Mouse (Mus musculus) heart, adult 11 months (tissue): ENCODE measurements around the gene Prrc2a.

ENCODE experiments used
- DNase-seq: peaks from one replicate; pipeline ENCODE4 v3.0.0; 2022

Gene Prrc2a

DNA sequence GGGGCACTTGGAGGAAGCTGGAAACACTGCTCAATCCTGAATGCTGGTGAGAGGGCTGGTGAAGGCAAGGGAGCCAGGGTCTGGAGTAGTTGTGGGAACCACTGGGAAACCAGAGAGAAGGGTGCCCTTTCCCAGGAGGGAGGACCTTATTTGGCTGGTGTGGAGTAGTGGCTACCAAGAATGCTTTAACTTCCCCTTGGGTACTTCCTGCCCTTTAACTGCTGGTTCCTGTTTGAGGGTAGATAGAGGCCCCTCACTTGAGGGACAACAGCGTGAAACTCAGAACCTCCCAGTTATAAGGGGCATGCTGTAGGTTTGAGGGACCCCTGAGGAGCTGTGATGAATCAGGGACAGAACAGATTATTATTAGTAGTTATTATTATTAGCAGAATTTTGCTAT lies 24.5 kb upstream of the Prrc2a start:
- peak; percentile 94 for DNase-seq

DNA sequence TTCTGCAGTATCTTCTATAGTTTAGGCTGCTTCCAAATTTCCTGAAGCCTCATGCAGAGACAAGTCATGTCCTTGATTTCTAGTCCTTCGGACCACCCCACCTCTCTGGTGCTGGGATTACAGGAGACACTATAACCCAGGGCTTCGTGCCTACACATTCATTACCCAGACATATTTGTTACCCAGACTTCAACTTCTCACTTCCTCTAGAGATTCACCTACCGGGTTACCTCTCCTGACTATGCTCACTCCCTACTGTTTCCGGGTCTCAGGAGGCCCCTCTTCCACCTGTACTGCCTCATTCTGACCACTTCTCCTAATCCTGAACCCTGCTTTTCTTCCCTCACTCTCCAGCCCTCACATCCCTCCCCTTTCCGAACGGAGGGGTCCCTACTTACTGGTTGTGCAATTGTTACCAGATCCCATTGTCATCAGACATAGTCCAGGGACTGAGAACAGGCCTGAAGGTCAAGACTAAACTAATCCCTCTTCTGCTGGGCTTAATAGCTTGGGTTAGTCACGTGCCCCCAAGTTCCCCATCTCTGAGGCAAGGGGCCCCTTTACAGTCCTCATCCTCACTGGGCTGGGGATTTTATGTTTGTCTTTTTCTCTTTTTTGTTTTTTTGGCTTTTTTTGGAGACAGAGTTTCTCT lies 23.4 kb upstream of the Prrc2a start, which contains the start of gene Lst1:
Lst1 (minus strand) TSS at position 481 of the 652 bp plus-strand sequence.
- DNase-seq = peak; percentile 93

DNA sequence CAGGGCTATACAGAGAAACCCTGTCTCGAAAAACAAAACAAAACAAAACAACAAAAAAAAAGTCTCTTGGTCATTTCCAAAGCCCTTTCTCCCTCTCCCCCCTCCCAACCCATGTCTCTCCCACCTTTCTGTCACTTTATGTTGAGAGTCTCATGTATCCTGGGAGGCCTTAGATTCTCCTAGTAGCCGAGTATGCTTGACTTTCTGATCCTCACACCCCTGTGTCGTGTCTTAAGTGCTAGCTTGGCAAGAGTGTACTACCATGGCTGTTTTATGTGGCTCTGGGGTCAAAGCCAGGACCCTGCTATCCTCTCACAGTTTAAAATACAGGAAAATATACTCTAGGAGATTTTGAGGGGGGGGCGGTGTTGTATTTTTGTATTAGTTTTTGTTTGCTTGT lies 22.6 kb upstream of the Prrc2a start:
- DNase-seq = no peak

DNA sequence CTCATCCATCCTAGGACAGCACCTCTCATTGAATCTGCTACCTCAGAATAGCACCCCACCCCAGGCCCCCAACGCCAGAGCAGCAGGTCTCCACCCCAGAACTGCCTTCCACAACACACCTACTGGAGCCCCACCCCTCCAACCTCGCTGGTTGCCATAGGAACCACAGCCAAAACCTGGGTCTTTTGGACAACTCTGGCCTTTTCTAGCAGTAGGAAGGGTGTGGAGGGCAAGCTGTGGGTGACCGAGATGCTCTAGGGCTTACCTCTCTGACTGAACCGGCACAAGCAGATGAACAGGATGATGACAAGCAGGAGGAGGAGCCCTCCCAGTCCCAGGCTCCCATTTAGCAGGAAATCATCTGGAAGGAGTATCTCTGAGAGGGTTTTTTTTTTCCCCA lies 22.0 kb upstream of the Prrc2a start:
- peak; percentile 96 for DNase-seq

DNA sequence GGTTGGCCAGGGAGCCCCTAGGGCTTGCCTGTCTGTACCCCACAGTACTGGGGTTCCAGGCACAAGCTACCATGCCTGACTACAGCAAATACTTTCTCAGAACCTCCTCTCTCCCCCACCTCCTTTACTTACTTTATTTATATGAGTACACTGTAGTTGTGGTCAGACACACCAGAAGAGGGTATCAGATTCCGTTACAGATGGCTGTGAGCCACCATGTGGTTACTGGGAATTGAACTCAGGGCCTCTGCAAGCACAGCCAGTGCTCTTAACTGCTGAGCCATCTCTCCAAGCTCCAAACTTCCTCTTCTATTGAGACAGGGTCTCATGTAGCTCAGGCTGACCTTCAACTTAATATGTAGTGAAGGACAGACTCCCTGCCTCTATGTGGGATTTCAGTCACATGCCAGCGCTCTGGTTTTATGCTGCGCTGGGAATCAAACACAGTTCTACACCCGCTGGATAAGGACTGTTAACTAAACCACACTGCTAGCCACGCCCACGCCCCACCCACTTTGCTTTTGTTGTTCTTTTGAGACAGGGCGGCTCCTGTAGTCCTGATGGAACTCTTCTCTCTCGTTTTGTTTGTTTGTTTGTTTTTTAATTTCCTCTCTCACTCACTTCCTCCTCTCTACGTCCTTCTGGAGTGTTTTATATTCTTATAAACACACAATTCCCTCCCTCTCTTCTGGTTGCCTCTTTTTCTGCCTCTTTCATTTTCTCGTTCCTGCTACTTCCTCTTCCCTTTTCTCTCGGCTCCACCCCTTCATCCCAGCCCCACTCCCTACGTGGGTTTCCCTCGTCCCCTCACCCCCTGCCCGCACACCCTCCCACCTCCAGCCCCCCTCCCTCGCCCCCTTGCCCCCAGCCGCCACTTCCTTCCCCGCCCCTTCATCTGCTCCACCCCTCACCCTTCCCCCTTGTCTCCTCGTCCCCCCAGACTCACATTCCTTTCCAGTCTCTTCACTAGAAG lies 21.2 kb upstream of the Prrc2a start:
- peak; percentile 98 for DNase-seq

DNA sequence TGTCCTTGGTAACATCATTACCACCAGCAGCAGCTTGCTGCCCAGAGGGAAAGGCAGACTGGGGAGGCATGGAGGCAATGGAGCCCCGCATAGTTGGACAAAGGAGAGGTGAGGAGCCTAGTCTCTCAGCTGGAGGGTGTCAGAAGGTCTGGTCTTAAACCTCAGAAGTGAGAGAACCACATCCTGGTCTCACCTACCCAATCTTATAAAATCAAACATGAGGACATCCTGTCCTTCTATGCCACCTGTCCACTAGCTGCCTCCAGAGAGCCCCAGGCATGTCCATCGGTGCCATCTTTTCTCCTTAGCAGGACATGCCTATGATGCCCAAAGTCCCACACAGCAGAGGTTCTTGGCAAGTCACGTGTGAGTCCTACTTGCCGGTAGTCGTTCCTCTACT lies 15.4 kb upstream of the Prrc2a start:
- DNase-seq = no peak

DNA sequence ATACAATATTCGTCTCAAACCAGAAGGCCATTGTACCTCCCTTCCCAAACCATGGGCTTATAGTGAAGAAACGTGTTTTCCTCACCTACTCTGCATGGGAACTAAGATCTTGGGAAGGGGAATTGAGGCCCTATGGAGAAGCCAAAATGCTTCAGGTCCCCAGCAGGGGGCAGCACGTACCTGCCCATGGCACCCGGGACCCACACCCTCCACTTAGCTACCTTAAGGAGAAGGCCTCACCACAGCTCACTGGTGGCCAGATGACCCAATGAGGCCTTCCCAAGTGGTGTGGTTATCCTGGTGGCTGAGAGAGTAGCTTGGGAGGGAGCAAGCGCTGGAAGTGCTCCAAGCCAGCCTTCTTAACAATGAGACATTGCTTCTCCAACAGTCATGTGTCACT lies 13.8 kb upstream of the Prrc2a start:
- peak; percentile 98 for DNase-seq

DNA sequence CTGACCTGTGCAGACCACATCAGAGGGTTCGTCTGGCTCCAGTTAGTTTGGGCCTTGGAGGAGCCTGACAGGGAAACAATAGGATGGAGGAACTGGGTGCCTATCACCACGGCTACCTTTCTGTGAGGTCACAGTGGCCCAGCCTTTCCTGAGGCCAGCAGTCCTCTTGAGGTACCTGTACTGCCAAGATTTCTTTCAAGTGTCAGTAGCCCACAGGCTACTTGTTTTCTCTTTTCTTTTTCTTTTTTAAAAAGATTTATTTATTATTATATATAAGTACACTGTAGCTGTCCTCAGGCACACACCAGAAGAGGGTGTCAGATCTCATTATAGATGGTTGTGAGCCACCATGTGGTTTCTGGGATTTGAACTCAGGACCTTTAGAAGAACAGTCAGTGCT lies 11.3 kb upstream of the Prrc2a start, which contains the start of gene Aif1:
Aif1 (minus strand) TSS at position 101 of the 400 bp plus-strand sequence.
- no peak for DNase-seq

DNA sequence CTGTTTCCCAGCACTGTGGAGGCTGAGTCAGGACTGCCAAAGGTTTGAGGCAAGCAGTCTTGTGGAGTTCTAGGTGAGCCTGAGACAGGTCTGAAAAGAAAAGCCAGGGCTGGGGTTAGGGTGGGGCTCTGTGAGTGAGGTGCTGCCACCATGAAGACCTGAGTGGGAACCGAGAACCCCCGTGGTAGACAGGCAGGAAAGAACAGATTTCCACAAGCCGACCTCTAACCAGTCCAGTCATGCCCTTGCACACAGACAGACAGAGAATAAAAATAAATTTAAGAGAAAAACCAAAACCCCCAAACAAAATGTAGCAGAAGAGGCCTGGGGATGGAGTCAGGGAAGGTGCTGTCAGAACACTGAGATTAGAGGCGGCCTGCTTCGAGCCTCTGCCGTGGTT lies 10.7 kb upstream of the Prrc2a start:
- no peak for DNase-seq

DNA sequence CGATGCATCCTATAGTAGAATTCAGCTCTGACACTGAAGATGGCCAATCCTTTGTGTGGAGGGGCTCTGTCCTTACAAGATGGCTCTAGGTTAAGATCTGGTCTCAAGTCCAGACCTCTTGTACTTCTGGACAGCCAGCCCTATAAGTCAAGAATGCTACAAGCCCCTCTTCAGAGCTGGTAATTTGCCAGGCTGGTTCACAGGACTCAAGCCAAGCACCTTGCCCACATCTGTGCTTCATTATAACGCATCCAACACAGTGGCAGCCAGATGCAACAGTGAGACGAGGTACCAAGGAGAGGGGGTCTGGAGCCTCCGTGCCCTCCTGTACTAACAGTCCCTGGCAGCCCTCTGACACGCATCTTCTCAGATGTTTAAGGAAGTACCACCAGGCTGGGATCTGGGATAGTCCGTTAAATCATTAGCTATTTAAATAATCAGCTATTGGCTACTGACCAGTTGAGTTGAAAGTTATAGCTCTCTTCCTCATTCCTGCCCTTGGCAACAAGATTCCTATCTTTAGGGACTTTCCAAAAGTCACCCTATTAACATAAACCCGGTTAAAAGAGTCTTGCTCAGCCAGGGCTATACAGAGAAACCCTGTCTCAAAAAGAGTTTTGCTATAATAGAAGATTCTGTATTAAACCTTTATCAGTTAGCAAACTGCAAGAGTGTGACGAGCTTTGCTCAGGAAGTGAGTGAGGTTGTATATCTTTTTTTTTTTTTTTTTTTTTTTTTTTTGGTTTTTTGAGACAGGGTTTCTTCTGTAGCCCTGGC lies 9.7 kb upstream of the Prrc2a start:
- no peak for DNase-seq

DNA sequence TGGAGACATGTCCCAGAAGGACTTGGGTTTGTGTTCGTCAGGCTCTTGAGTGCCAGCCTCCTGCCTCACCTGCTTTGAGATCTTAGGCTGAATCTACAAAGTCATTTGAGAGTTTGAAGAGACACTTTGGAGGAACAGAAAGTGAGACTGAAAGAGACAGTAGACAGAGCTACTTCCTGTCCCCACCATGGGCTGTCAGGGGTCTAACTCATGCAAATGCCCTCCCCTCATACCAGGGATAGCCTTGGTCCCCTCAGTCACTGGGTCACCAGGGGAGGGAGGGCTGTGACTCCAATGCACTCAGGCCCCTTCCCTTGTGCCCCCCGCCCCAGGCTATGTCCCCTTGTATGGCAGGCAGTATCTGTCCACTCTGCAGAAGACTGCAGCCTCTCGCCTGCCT lies 8.6 kb upstream of the Prrc2a start:
- DNase-seq = peak; percentile 93

DNA sequence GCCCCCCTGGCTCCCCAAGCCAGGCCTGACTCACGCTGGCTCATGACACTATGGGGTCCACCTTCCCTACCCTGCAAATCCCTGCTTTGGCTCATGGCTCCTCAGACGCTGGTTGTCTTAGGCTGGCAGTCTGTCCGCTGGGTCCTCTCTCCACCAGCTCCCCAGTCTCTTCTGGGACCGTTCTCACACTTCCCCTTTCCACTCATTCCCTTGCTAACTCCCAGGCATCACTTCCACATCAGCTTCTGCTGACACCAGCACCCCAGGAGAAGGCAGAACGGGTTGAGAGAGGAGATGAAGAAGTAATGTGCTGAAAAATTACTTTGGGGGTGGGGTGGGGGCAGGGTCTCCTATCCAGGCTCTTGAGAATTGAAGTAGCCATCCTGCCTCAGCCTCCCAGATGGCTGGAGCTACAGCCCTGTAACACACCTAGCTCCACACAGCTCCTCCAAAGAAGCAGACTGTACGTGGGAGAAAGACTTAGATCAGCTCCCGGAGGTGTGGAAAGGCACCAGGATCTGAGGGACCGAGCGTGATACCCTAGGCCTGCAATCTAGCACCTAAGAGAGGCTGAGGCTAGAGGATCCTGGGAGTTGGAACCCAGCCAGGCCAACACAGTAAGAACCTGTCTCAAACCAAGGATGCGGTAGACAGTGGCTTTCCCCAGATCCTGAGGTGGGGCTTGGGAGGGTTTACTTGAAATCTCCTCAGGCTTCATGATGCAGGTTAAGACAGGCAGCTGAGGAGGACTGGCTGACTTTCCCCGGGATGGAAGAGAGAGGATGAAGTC lies 7.9 kb upstream of the Prrc2a start:
- peak; percentile 96 for DNase-seq

DNA sequence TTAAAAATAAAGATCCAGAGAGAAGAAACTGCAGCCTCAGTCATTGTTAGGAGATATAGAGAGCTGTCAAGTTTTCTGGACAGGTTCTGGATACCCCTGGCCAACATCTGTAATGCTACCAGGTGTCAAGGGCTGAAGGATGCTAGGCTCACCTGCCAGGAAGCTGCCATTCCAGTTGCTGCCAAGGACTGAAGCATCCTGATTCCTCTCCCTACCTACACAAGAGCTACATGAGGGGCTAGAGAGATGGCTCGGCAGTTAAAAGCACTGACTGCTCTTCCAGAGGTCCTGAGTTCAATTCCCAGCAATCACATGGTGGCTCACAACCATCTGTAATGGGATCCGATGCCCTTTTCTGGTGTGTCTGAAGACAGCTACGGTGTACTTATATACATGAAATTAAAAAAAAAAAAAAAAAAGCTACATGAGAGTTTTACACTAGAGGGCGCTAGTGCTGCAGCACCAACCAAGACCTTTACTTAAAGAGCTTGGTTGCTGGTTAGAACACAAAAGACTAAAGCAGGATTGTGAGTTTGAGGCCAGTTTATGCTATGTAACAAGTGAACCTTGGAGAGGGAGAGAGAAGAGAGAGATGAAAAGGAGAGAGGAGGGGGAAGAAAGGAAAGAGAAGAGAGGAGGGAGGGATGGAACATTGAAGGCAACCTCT lies 4.0 kb upstream of the Prrc2a start:
- peak; percentile 92 for DNase-seq

DNA sequence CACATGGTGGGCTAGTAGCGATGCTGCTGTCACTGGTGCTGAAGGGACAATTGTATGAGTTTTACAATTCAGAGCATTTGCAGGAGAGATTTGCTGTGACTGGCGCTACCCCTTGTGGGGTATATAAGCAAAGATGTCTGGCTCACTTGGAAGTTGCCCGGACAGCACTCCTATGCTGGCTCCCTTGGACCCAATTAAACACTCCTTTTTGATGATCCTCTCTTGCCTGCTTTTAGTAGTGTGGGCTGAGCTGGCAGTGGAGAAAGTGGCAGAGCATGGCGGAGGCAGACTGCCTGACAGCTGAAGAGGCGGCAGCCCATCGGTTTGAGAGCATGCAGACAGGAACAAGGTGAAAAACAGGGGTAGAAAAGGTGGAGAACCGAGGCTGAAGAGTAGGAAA lies 3.1 kb upstream of the Prrc2a start:
- peak; percentile 89 for DNase-seq

DNA sequence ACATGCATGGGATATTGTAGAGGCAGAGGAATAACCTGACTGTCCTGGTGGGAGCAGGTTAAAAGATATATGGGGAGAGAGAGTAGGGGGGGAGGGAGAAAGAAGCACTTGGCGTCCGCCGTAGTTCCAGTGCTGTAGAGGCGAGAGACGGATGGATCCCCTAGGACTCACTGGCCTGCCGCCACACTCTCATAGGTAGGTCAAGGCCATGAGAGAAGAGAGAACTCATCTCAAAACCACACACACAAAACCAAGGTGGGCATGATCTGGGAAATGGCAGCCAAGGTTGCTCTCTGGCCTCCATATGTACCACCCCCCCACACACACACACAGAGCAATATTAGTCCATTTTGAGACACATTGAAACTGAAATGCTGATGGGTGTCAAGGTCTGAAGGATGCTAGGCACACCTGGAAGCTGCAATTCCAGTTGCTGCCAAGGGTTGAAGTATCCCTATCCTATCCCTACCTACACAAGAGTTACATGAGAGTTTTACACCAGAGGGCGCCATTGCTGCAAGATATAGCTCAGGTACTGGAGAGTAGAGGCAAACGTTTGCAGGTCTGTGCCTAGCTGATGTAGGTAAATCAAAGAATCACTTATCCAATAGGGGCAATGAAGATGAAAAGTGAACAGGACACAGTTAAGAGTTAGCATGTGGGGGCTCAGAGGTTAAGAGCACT lies 1.8 kb upstream of the Prrc2a start:
- peak; percentile 96 for DNase-seq

DNA sequence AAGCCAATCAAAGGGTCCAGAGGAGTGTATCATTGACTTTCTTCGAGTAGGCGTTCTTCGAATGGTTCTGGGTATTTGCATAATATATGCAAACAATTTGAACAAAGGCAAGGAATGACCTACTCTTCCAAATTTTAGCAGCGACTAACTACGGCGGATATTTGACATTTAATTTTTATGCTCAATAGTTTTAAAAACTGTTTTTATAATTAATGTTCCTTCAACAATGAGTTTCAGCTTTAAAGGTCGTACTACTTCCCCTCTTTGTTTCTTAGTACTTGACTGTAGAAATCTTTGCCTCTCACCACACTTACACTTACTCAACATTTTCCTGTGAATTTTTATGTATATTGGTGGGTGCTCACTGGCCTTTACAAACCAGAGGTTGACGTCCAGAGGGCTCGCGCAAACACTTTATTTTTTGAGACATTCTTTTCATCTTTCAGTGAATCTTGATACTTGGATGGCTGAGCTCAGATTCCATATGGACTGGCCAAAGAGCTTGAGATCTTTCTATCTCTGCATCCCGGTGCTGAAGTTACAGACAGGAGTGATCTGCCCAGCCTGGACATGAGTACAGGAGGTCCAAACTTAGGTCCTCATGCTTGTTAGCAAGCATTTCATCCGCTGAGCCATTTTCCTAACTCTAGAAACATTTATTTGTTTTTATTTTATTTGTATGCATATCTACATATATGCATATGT lies 906 bp upstream of the Prrc2a start:
- DNase-seq = no peak

DNA sequence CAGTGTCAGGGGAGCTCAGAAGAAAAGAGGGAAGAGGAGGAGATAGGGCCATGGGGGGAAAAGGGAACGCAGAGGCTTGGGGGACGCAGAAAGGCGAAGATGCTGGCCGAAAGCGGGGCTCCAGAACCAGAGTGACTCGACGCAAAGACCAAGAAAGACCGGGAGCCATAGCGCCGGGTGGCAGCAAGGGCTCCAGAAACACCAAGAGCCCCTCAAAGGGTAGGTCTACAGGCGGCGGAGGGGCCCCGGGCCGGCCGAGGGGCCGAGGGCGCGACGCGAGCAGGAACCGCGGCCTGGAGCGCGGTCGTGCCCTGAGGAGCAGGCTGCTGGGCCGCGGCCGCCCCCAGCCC lies 504 bp downstream of the Prrc2a start:
- DNase-seq = no peak

DNA sequence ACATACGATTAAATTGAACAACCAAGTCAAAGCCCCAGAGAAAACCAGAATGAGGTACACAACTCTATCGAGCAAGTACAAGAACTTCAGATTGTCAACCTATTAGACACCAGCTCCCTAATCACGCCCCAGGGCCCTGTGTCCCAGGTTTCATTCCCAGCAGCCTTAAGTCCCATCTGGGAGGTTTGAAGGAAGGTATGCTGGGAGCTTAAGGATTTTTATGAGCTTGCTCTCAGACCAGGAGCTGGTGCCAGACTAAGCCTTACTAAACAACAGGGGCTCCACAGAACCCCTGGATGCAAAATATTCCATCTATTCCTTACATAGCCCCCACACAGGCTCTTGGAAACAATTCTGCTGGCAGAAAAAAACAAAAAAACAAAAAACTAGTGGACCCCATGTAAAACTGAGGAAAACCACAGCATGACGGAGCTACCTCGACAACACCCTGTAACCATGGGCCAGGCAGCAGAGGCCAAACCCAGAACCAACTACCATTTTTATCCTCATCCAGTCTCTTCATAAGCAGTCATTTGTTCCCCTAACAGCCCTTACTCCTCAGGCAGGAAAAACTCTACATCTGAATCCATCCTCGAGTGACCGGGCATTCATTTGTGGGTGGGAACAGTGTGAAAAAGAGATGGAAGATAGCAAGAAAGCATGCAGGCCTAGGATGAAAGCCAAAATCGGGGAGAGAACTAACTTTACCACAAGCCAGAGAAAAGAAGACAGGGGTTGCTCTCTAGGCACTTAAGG lies 1.2 kb downstream of the Prrc2a start:
- DNase-seq = peak; percentile 94

DNA sequence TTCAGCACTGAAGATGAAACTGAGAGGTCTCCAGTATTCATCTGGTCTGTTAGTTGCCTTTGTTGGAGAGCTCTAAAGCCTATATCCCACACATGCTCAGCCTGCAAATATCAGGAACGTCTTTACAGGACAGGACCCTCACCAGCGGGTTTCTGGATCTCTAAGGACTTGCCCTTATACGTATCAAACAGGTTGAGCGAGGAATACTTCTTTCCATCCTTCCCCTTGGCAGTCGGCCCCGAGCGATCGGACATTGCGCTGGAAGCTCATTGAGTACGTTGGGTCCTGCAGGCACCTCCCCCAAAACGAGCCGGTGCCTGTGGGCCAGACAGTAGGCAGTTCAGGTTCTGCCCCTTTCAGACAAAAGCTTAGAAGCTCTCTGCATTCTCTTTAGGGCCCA lies 2.0 kb downstream of the Prrc2a start:
- peak; percentile 95 for DNase-seq

DNA sequence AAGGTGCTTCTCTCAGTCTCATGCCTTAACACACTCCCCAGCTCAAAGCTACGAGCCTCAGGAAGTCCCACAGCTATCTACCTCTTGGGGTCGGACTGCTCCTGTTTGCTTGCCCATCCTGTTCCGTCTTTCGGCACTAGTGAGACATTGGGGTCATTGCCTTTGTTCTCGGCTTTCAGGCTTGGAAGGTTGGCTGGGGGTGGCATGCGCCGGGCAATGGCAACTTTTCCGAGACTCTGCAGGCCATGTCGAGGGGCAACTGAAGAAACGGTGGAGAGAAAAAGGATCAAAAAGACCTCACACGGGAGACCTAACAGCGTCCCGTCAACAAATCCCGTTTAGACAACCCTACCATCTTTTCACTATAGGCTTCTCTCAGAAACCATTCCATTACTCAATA lies 2.6 kb downstream of the Prrc2a start:
- DNase-seq = peak; percentile 90
